Mouse (Mus musculus) ovary, postnatal 14 days (tissue): ENCODE measurements around the gene Sirt1.
"Not testable (repeated sequence)": the region's sequence is repeated elsewhere in the genome, so short reads cannot be mapped to it uniquely, and the experiment has no call there.

ENCODE experiments used
- DNase-seq: peaks from one replicate; pipeline ENCODE4 v3.0.0; 2022; ENCODE audit warnings: low spot score

Sirt1 gene

DNA sequence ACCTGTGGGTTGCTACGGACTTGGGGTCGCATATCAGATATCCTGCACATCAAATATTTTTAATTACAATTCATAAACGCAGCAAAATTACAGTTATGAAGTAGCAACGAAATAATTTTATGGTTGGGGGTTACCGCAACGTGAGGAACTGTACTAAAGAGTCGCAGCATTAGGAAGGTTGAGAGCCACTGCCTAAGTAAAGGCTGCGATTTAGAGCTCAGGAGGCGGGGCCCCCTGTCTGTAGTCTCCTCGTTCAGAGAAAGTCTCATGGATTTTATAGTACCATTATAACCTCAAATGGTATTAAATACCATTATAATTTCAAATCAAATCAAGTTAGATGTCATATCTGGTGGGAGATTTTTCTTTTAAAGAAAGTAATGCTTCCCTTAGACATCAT lies 5.5 kb upstream of the Sirt1 start:
- DNase-seq, result no peak

DNA sequence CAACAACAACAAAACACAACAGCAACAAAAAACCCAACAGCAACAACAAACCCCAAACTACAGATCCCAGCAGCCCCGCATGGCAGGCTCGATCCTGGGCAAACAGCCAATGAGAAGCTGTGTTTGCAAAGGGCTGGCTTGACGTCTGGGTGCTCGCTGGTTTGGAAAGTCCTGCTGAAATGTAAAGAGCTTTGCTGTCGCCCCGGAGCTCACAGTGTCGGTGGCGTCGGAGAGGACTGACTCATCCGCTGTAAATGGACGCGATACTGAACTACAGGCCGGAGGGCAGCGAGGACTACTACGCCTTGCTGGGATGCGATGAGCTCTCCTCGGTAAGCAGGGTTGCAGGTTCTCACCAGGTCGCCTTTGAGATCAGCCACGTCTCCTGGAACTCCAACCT lies 4.9 kb upstream of the Sirt1 start:
- peak; percentile 57 for DNase-seq

DNA sequence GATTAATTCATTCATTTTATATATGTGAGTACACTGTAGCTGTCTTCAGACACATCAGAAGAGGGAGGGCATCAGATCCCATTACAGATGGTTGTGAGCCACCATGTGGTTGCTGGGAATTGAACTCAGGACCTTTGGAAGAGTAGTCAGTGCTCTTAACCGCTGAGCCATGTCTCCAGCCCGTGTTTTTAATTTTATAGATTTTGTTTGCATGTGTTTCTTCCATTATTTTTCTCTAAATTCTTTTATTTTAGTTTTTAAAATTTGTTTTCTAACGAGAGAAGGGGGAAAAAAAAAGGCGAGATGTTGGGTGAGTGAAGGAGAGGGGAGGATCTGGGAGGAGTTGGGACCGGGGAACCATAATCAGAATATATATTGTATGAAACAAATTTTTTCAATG lies 4.4 kb upstream of the Sirt1 start:
- not testable (repeated sequence) for DNase-seq

DNA sequence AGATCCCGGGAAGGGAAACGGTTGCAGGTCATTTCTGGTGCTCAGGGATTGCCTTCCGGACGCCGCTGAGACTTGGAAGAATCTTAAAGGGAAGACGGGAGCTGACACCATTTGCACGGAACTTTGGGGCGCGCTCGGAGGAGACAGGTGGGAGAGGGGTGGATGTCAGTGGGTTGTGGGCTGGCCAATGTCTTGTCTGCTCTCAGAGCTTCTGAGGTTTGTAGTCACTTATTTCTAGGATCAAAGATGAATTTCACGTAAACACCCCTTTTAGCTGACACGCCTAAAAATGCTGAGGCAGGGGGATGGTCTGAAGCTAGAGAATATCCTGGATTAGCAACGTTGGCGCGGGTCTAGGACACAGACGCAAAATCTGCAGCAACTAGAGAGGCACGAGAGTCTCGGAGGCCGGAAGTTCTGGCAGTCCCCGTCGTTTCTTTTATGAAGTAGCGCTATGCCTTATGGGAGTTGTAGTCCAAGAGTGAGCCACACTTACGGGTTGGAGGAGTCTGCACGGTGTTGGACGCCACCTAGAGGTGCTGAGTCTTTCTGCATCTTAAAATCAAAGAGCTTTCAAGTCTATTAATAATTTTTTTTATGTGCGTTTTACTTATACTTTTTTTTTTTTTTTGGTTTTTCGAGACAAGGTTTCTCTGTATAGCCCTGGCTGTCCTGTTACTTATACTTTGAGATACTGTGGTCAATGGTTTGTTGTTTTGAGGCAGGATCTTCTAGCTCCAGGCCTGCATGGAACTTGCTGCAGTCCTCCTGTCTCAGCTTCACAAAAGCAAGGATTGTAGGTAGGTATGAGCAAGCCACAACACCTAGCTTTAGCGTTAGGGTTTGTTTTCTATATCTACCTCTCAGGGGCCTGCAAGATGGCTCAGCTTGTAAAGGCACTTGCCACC lies 1.1 kb upstream of the Sirt1 start, which contains the start of gene Dnajc12:
Gene Dnajc12 (plus strand): TSS at position 72 of the 908 bp plus-strand sequence.
- peak; percentile 61 for DNase-seq

DNA sequence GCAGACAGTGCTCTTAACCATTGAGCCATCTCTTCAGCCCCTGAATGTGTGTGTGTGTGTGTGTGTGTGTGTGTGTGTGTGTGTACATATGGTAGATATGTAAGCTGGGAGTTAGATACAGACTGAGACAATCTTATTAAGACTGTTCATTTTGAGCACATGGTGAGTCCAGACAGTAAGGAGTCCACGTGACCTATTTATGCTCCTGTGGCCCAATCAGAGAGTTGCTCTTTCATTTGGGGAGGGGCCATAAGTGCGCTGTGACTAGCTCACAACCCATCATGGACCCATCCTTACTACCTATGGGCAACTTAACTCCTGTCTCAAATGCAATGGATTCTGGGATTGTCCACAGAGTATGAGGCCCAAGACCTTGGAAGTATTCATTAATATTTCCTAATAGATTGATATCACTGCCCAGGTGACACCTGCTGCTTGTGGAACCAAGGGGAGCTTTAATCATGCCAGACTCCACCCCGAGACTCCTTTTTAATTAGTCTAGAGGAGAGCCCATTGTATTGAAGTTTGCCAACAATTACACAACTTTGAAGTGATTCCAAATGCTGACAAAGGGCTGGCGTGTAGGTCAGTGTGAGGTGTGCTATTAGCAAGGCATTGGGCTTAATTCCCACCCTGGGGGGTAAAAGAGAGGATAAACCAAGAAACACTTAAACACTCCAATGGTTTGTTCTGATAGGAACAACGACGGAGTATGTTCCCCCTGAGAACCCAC lies 2.4 kb downstream of the Sirt1 start:
- DNase-seq, result no peak

DNA sequence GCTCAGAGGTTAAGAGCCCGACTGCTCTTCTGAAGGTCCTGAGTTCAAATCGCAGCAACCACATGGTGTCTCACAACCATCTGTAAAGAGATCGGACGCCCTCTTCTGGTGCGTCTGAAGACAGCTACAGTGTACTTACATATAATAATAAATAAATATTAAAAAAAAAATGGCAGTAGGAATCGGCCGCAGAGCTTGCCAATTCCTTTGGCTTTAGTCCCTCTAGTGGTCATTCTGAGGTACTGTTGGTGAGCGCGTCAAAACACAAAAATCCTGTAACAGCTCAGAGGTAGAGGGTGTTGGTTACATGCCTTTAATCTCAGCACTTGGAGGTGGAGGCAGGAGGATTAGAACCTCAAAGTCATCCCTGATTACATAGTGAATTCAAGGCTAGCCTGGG lies 4.0 kb downstream of the Sirt1 start:
- DNase-seq, result peak; percentile 36

DNA sequence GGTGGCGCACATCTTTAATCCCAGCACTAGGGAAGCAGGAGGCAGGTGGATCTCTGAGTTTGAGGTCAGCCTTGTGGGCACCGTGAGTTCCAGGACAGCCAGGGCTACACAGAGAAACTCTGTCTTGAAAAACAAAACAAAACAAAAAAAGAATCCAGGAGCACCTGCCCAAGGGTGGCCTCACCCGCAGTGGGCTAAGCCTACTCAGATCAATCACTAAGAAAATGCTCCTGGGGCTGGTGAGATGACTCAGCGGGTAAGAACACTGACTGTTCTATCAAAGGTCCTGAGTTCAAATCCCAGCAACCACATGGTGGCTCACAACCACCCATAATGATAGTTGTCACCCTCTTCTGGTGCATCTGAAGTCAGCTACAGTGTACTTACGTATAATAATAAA lies 5.2 kb downstream of the Sirt1 start:
- no peak for DNase-seq

DNA sequence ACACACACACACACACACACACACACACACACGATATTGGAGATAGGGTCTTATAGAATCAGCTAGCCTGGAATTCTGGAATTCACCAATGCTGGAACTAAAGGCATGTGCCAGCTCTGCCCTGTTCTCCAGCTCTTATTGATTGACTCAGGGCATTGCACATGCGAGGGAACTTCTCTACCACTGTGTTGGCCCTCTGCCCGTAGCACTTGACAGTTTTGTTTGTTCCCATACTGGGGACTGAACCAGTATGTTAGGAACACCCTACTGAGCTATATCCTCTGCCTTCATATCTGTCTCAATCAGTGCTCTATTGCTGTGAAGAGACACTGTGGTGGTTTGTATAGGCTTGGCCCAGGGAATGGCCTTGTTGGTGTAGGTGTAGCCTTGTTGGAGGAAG lies 13.5 kb downstream of the Sirt1 start:
- DNase-seq, result no peak

DNA sequence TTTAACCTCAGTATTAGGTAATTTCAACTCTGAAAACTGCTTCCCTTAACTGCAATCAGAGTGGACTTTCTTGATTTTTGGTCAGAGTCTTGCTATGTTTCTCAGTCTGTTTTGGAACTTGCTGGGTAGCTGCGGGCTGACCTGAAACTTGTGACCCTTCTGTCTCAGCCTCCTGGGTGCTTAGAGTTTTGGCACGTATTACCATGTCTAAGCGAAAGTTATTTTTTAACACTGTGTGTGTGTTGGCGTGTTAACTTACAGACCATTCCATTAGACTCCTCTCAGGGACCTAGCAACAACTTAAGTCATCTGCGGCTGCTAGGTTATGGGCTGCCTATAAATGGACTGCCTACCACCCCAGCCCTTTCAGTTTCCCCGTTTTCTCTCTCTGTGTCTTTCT lies 14.1 kb downstream of the Sirt1 start:
- no peak for DNase-seq

DNA sequence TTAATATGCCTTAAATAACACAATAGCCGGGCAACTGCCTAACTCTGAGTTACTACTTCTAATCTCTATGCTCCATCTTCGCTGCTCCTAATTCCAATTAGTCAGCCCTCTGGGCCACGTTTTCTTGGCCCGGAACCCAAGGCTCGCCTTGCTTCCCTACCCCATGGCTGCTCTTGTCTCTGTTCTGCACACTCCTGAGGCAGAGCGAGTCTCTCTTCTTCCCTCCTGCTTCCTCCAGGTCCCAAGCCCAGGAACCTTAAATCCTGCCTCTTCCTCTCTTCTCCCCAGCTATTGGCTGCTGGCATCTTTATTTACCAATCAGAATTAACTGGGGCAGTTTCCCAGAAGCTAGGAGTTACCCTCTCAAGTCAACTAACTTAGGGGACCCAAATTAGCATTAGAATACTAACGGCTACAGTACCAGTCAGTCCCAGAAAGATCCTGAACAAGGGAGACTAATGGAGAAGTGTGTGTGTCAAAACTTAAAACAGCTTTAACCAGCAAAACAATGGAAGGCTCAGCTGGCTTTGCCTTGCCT lies 15.5 kb downstream of the Sirt1 start:
- DNase-seq, result no peak

DNA sequence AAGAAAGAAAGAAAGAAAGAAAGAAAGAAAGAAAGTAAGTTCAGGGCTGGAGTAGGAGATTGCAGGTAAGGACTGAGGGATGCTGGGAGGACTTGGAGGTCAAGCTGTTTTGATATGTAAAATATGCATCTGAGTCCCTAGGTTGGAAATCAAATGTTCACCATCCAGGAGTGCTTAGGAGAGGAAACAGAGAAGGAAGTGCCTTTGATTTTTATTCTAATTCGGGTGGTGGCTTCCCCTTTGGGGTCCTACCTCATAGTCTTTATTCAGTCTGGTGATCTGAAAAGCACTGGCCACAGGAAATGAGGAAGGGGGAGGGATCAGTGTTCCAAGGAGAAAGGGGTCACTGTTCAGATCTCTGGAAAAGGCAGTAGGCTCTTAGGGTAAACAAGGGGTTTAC lies 21.0 kb downstream of the Sirt1 start:
- no peak for DNase-seq

DNA sequence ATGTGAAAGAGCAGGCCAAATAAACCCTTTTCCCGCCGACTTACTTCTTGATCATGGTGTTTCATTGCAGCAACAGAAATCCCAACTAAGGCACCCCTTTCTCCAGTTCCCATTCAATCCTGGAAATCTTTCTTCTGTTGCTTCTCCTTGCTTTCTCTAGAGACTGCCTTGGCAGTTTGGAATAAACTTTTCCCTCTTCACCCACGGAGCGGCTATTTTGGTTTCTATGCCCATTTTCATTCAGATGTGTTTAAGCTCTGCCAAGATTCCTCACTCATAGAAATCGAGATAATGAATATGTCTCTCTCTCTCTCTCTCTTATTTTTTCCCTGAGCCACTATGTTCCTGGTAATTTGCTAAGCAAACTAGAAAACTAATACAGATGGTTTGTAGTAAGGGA lies 29.4 kb downstream of the Sirt1 start:
- no peak for DNase-seq

DNA sequence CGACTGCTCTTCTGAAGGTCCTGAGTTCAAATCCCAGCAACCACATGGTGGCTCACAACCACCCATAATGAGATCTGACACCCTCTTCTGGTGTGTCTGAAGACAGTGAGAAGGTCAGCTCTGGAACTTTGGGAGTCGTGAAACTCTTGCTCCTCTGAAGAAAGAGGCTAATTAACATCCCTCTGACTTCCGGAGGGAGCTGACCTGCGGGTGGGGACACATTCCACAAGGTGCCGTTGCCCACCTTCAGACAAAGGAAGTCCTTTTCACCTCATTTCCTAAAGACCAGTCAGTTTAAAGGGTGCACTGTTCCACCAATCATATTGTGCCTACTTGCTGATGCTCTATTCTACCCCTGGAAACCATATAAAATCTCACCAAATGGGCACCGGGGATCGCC lies 30.4 kb downstream of the Sirt1 start:
- not testable (repeated sequence) for DNase-seq

DNA sequence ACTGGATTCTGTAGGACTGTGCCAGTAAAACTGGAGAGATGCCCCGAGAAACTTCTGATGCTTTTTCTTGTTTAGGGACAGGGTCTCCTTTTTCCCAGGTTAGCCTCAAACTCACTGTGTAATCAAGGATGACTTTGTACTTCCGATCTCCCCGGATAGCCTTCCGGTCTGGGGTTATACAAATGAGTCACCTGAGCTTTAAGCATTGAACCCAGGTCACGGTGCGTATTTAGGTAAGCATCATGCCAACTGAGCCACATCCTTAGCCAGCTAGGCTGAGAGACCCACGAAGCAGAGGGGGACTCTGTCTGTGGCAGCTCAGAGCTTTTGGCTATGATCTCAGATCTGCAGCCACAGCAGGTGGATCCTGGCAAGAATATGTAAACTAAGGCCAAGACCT lies 30.8 kb downstream of the Sirt1 start:
- DNase-seq, result no peak

DNA sequence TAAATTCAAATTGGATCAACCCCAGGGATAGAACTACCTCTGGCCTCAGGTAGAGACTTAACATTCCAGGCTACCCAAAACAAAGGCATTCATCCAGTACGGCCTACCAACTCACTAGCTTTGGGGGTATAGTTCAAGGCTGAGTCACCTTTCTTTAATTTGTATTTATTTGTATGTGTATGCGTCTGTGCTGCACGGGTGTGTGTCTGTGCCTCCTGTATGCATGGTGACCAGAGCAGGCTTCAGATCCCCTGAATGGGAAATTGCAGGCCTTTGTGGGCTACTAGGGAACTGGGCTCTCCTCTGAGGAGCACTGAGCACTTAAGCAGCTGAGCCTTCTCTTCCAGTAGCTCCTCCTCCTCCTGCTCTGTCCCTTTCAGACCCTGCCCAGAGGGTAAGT lies 33.2 kb downstream of the Sirt1 start:
- no peak for DNase-seq

DNA sequence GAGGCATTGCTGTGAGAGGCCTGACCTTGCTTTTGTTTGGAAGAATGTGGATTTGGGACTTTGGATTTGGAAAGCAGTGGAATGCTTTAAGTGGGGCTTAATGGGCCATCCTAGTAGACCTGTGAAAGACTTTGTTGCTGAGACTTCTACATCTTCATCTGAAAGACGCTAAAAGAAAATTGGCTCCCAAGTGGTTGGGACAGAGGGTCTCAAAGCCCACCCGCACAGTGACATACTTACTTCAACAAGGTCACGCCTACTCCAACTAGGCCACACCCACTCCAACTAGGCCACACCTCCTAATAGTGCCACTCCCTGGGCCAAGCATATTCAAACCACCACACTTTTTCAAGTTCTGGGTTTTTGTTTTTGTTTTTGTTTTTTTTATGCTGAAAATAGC lies 36.8 kb downstream of the Sirt1 start:
- DNase-seq, result no peak

DNA sequence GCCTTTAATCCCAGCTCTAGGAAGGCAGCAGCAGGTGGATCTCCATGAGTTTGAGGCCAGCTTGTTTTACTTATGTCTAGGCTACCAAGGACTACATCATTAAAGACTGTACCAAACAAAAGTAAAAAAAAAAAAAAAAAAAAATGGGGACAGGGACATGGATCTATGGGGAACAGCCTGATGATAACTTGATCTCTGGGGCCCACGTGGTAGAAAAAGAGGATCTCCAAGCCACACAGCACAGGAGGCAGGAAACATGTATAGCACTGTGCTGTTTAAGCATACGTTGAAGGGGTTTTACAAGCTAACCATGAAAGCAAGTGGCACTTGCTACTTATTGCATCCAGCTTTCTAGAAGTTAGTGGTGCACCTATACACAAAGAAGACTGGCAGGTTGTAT lies 40.2 kb downstream of the Sirt1 start:
- no peak for DNase-seq

DNA sequence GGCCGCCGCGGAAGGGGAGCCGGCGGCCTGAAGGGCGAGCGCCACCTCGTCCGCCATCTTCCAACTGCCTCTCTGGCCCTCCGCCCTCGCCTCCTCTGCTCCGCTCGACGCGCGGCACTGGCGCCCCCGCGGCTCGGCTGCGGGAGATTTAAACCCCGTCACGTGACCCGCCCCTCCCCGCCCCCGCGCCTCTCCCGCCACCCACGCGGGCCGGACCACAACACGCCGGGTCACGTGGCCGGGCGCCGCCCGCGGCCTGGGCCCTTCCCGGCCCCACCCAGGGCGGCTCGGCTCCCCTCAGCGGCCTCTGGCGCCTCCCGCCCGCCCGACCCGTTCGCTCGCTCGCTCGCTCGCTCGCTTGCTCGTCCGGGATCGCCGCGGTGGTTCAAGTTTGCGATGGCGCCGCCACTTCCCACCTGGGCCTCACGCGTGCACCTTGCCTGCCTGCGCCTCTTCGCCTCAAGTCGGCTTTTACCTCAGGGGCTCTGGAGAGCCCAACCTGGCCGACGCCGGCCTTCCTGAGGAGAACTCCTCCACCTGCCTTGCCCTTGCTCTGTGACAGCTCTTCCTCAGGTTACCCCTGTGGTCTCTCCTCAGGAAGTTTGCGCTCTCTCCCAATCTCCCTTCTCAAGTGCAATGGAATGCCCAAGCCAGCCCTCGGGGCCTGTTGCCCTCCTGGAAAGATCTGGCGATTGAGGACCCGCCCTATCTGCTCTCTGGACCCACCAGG lies 42.4 kb downstream of the Sirt1 start:
- DNase-seq, result peak; percentile 87

DNA sequence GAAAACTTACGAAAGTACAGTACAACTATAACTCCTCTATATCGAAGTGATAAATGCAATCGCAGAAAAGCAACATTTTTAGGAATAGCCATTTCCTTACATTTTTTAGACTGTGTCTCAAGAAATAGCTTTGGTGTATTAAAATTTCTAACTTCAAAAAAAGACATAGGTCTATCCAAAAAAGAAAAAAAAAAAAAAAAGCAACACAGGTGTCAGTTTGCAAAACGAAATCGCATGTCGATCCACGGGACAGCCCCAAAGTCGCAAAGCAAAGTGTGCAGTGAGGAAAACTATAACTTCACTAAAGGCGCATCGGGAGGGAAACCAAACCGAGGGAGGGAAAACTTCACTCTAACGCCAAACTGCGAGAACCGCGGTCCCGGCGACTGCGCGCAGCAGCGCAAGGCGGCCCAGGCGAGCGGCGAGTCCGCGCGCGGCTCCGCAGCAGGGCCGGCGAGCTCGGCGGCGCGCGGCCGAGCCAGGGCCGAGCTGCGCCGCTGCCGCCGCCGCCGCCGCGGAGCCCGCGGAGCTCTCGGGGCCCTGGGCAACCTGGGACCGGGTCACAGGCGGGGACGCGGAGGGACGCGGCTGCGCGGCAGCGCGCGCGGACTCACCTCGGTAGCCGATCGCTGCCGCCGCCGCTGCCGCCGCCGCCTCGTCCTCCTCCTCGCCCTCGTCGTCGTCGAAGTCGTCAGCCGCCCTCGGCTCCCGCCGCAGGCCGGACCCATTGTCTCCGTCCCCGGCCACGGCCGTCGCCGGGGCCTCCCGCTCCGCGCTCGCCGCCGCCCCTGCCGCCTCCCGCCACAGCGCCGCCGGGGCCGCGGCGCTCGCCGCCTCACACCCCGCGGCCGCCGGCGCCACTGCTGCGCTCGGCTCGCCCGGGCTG lies 43.3 kb downstream of the Sirt1 start:
- DNase-seq, result peak; percentile 34

DNA sequence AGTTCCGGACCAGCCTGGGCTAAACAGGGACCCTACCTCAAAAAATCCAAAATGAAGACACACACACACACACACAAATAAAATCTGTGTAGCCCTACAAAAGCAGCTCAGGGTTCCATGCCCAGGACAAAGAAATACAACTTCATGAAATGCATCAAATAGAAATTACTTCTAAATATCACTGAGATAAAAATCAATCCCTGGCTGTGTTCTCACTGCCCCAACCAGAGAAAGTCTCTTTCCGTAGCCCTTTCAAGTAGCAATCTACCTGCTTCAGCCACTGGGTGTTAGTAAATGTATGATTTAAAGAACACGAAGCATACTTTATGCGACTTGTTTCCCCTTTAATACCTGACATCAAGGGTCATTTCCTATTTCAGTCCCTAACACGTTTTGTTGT lies 44.2 kb downstream of the Sirt1 start:
- no peak for DNase-seq

DNA sequence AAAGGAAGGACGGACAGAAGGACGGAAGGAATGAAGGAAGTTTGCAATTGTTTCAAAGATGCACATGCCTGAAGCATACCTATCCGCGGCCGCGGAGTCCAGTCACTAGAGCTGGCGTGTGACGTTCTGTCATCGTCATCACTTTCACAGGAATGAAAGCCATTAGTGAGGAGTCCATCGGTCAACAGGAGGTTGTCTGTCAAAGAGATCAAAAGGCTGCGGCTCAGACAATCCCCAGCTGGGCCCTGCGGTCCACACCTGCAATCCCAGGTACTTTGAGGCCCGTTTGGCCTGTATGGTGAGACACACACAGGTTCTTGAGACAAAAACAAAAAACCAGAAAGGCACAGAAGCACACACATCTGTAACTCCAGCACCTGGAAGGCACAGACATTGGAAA lies 44.6 kb downstream of the Sirt1 start:
- no peak for DNase-seq
